12 mouse cellular contexts compared by ENCODE assay signal in genomic region chr9:8710052-8710739, GRCm38 (mm10).
"Had no signal": no experiment of that assay in that cellular context is flagged by ENCODE, and none has a peak within 500 bp of the region (broad histone marks: within the 10 kb centered on the region; RNA-seq: fewer than 3 reads in every experiment).

No protein-coding gene starts in this region.

- DNase-seq: kidney, adult 18-20 months; kidney, postnatal 10 days; kidney, postnatal 4 days; liver; midbrain, embryonic 14.5 days; thymus, postnatal 14 days had no signal

- H3K27me3 ChIP-seq: limb, embryonic 12.5 days; liver, embryonic 15.5 days; neural tube, embryonic 12.5 days had no signal

- H3K9me3 ChIP-seq: limb, embryonic 12.5 days; liver, embryonic 15.5 days; midbrain, embryonic 10.5 days; neural tube, embryonic 12.5 days had no signal

- H3K27ac ChIP-seq: hindbrain, embryonic 14.5 days; layer of hippocampus, adult 2 months; limb, embryonic 12.5 days; liver, embryonic 15.5 days; midbrain, embryonic 10.5 days; neural tube, embryonic 12.5 days had no signal

- H3K9ac ChIP-seq: hindbrain, embryonic 14.5 days; limb, embryonic 12.5 days; liver, embryonic 15.5 days; neural tube, embryonic 12.5 days had no signal

- H3K4me2 ChIP-seq: hindbrain, embryonic 14.5 days; limb, embryonic 12.5 days; liver, embryonic 15.5 days; neural tube, embryonic 12.5 days had no signal

- H3K36me3 ChIP-seq: limb, embryonic 12.5 days; liver, embryonic 15.5 days; midbrain, embryonic 10.5 days; neural tube, embryonic 12.5 days had no signal

- H3K4me1 ChIP-seq: limb, embryonic 12.5 days; liver, embryonic 15.5 days; midbrain, embryonic 10.5 days; neural tube, embryonic 12.5 days had no signal

- H3K4me3 ChIP-seq: layer of hippocampus, adult 2 months; limb, embryonic 12.5 days; liver, embryonic 15.5 days; midbrain, embryonic 10.5 days; neural tube, embryonic 12.5 days had no signal
